Mouse (Mus musculus) spleen, adult 2 months (tissue): ENCODE measurements around the gene Ezh1.

Experiments
- CTCF ChIP-seq: fragments of 200-500 bp; IDR thresholded peaks from 2 replicates; pipeline ENCODE4 v1.5.1; 2011; ENCODE audit warnings: mild to moderate bottlenecking, inconsistent platforms; ENCODE audit not compliant: insufficient read depth, insufficient read length, insufficient replicate concordance; ENCODE audit errors: extremely low read depth
- POLR2A ChIP-seq: fragments of 200-500 bp; IDR thresholded peaks from 2 replicates; pipeline ENCODE4 v1.6.1; 2011; ENCODE audit warnings: low read depth, low read length, inconsistent platforms

GRCm38 (mm10) chr11:101194137-101194536, 32.1 kb downstream of the Ezh1 start:
- TF ChIP-seq POLR2A (no peak), CTCF (no peak)
